19 mouse cellular contexts compared by ENCODE assay signal in the genomic region with DNA sequence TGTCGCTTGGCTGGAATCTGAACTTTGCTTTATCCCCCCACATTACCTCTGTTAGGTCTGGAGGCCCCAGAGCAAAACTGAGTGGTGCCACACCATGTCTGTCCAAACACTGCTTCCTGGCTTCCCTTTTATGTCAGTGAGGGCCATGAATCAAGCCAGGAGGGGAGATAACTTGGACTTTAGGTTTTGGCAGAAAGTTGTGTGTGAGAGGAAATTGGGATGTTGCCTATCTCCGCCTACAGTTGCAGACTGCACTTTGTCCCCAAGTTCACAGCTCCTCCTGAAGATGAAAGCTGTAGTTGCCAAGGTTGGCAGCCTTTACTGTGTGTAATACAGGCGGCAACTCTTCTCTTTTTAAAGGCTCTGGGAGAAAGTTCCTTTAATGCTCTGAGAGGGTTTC. TPM values are rescaled to one million over a fixed set of nuclear protein-coding genes. Genes with fewer than 3 reads are reported as not detected.
DNase-seq lines count a peak whose midpoint lies in the region; ATAC-seq and TF ChIP-seq lines count a peak whose summit lies in the region.
"Had no signal": no experiment of that assay in that cellular context is flagged by ENCODE, and none has a peak within 500 bp of the region (broad histone marks: within the 10 kb centered on the region; RNA-seq: fewer than 3 reads in every experiment).

No protein-coding gene starts in this region.

- ATAC-seq in intestine, postnatal 0 days = no peak
- ATAC-seq in liver, embryonic 16.5 days (ENCODE audit: low read depth) = peak; percentile 47; the same call in 1 of the 2 replicates
- ATAC-seq in erythroblast, adult 5-6 weeks (replicated peaks; ENCODE audit: low FRiP score, poor library complexity, severe bottlenecking) = no peak
- ATAC-seq: CD4-positive, CD25-positive, alpha-beta regulatory T cell, adult 4 months; forebrain, embryonic 14.5 days; midbrain, embryonic 13.5 days had no signal

- peak overlapping the region; percentile 88 for H3K27ac ChIP-seq in liver, adult 2 months (replicated peaks; ENCODE audit: insufficient read depth, low read depth, low read length)
- 0 out of 2 replicates have a peak overlapping the region, but pooled peaks have one; percentile 0 for H3K27ac ChIP-seq in intestine, postnatal 0 days (ENCODE audit: low read depth, low read length)
- H3K27ac ChIP-seq in liver, embryonic 16.5 days (ENCODE audit: low read length) = peak overlapping the region; percentile 16; the same call in 1 of the 2 replicates
- H3K27ac ChIP-seq: heart, embryonic 15.5 days; hindbrain, embryonic 15.5 days; limb, embryonic 12.5 days; midbrain, embryonic 13.5 days had no signal

- intact Hi-C loops in heart, postnatal 36 days (cut with DNase I) = no loop called here

- H3K4me2 ChIP-seq in intestine, postnatal 0 days (replicated peaks; ENCODE audit: low read depth) = no peak overlapping the region
- H3K4me2 ChIP-seq in liver, embryonic 16.5 days (ENCODE audit: low read depth, low read length) = no peak overlapping the region
- H3K4me2 ChIP-seq: heart, embryonic 15.5 days; hindbrain, embryonic 15.5 days; limb, embryonic 12.5 days; midbrain, embryonic 13.5 days had no signal

- no peak for TF ChIP-seq POLR2A in liver, adult 2 months (IDR thresholded peaks at IDR 0.05; ENCODE audit: extremely low read depth, insufficient read depth, low read length)

- 0 out of 2 replicates have a peak overlapping the region, but pooled peaks have one; percentile 9 for H3K9ac ChIP-seq in liver, adult 2 months (ENCODE audit: low read depth, low read length)
- H3K9ac ChIP-seq in intestine, postnatal 0 days (ENCODE audit: low read depth, low read length) = no peak overlapping the region
- H3K9ac ChIP-seq in liver, embryonic 16.5 days (ENCODE audit: low read depth, low read length) = no peak overlapping the region
- H3K9ac ChIP-seq: heart, embryonic 15.5 days; hindbrain, embryonic 15.5 days; limb, embryonic 12.5 days; midbrain, embryonic 13.5 days had no signal

- WGBS in liver, adult 2 months = 10% methylated on average over 3 of the region's 3 CpGs
- WGBS in intestine, postnatal 0 days = 36% methylated on average over 3 of the region's 3 CpGs
- WGBS in liver, embryonic 16.5 days (ENCODE audit: insufficient replicate concordance) = 66% methylated on average over 3 of the region's 3 CpGs

- peaks cover 31% of the 10 kb centered on the region; the same call in 1 of the 2 replicates for H3K79me2 ChIP-seq in liver, adult 2 months (ENCODE audit: control insufficient read depth, insufficient read depth, low read length)

- H3K4me1 ChIP-seq in liver, adult 2 months (ENCODE audit: control insufficient read depth, insufficient read depth, low read length) = peaks cover 53% of the 10 kb centered on the region
- H3K4me1 ChIP-seq in intestine, postnatal 0 days (replicated peaks; ENCODE audit: control insufficient read depth, insufficient read depth, low read length) = 0 out of 2 replicates have a peak, but pooled peaks cover 13% of the 10 kb centered on the region
- H3K4me1 ChIP-seq in liver, embryonic 16.5 days (ENCODE audit: control insufficient read depth, low read depth, low read length) = peaks cover 23% of the 10 kb centered on the region
- H3K4me1 ChIP-seq: hindbrain, embryonic 15.5 days; midbrain, embryonic 13.5 days had no signal

- TF ChIP-seq CTCF in liver, adult 2 months (IDR thresholded peaks at IDR 0.05; ENCODE audit: low read depth, low read length) = no peak
- TF ChIP-seq CTCF in intestine, postnatal 0 days (IDR thresholded peaks at IDR 0.05; ENCODE audit: low read depth) = no peak

- peaks cover 59% of the 10 kb centered on the region for H3K36me3 ChIP-seq in liver, adult 2 months (ENCODE audit: control insufficient read depth, insufficient read depth, low read length)
- H3K36me3 ChIP-seq in intestine, postnatal 0 days (ENCODE audit: control insufficient read depth, insufficient read depth) = peaks cover 54% of the 10 kb centered on the region
- peaks cover 18% of the 10 kb centered on the region for H3K36me3 ChIP-seq in liver, embryonic 16.5 days (ENCODE audit: control insufficient read depth, insufficient read depth)

- no peaks in the 10 kb centered on the region for H3K9me3 ChIP-seq in intestine, postnatal 0 days (ENCODE audit: control insufficient read depth)
- no peaks in the 10 kb centered on the region for H3K9me3 ChIP-seq in liver, embryonic 16.5 days (replicated peaks; ENCODE audit: control insufficient read depth, low read length)
- H3K9me3 ChIP-seq: heart, embryonic 15.5 days; hindbrain, embryonic 15.5 days; limb, embryonic 12.5 days; midbrain, embryonic 13.5 days had no signal

- H3K4me3 ChIP-seq in liver, adult 2 months (ENCODE audit: insufficient read depth, low read depth, low read length) = no peak overlapping the region
- H3K4me3 ChIP-seq in intestine, postnatal 0 days (ENCODE audit: low read depth, low read length) = no peak overlapping the region
- H3K4me3 ChIP-seq in liver, embryonic 16.5 days (ENCODE audit: low read depth, low read length) = no peak overlapping the region
- H3K4me3 ChIP-seq: heart, embryonic 15.5 days; hindbrain, embryonic 15.5 days; limb, embryonic 12.5 days; midbrain, embryonic 13.5 days had no signal

- peak; percentile 52 for DNase-seq in adrenal gland, postnatal 14 days
- no peak for DNase-seq in adrenal gland, postnatal 25 days
- peak; percentile 100 for DNase-seq in liver, adult 2 months (ENCODE audit: extremely low read depth, low read depth, low spot score)
- no peak for DNase-seq in liver
- no peak for DNase-seq in heart, postnatal 36 days
- DNase-seq: cerebellum, adult 9-10 months; heart, postnatal 4 days; lung, adult 2 months; lung, postnatal 14 days; thymus, postnatal 25 days had no signal

- no peaks in the 10 kb centered on the region for H3K27me3 ChIP-seq in liver, adult 2 months (ENCODE audit: control insufficient read depth, insufficient read depth, low read length)
- no peaks in the 10 kb centered on the region for H3K27me3 ChIP-seq in intestine, postnatal 0 days (replicated peaks; ENCODE audit: control insufficient read depth, insufficient read depth, low read length)
- H3K27me3 ChIP-seq in liver, embryonic 16.5 days (ENCODE audit: control insufficient read depth, insufficient read depth, low read depth, low read length) = no peaks in the 10 kb centered on the region
- H3K27me3 ChIP-seq: heart, embryonic 15.5 days; hindbrain, embryonic 15.5 days; limb, embryonic 12.5 days; midbrain, embryonic 13.5 days had no signal

RNA-seq across cellular contexts. Expression of a gene that starts 9.0 kb away (rescaled TPM):
- total RNA-seq in adrenal gland, postnatal 14 days (2021) = 175 and 204 TPM in 2 replicates
- total RNA-seq in adrenal gland, postnatal 25 days (2021) = 121 and 128 TPM in 2 replicates
- 194 and 232 TPM in 2 replicates for total RNA-seq in liver, adult 2 months (2014; rRNA removed)
- polyA plus RNA-seq in liver, adult 2 months (2012; rRNA removed) = 140 and 156 TPM in 2 replicates
- 538 and 552 TPM in 2 replicates for polyA plus RNA-seq in intestine, postnatal 0 days (2015; fragmentation: Nextera tagmentation; extraction: Ambion mirVana)
- polyA plus RNA-seq in liver, embryonic 16.5 days (2015; fragmentation: Nextera tagmentation; extraction: Ambion mirVana) = 106 and 116 TPM in 2 replicates
- total RNA-seq in erythroblast, adult 5-6 weeks (2015; ENCODE audit: low replicate concordance) = 15.4 and 25.7 TPM in 2 replicates
- total RNA-seq in erythroblast, adult 5-6 weeks (2017; ENCODE audit: low replicate concordance) = 28.7 and 31.4 TPM in 2 replicates
- total RNA-seq in heart, postnatal 36 days (2021) = 10 to 100 TPM; 67.6 to 71.0 TPM

RNA-seq across cellular contexts. Expression of a gene that starts 38.5 kb away (rescaled TPM):
- 34.1 and 41.8 TPM in 2 replicates for total RNA-seq in adrenal gland, postnatal 14 days (2021)
- total RNA-seq in adrenal gland, postnatal 25 days (2021) = 36.0 and 44.8 TPM in 2 replicates
- total RNA-seq in liver, adult 2 months (2014; rRNA removed) = 5.4 and 5.7 TPM in 2 replicates
- polyA plus RNA-seq in liver, adult 2 months (2012; rRNA removed) = 0.81 and 1.7 TPM in 2 replicates
- 13.1 and 13.3 TPM in 2 replicates for polyA plus RNA-seq in intestine, postnatal 0 days (2015; fragmentation: Nextera tagmentation; extraction: Ambion mirVana)
- 0.71 and 0.76 TPM in 2 replicates for polyA plus RNA-seq in liver, embryonic 16.5 days (2015; fragmentation: Nextera tagmentation; extraction: Ambion mirVana)
- not detected in 2 replicates for total RNA-seq in erythroblast, adult 5-6 weeks (2015; ENCODE audit: low replicate concordance)
- 0.85 TPM in 1 of 2 replicates, not detected in the other for total RNA-seq in erythroblast, adult 5-6 weeks (2017; ENCODE audit: low replicate concordance)
- total RNA-seq in heart, postnatal 36 days (2021) = 1 to 10 TPM; 2.4 to 3.0 TPM

RNA-seq across cellular contexts. Expression of a gene that starts 57.3 kb away (rescaled TPM):
- 23.8 and 25.9 TPM in 2 replicates for total RNA-seq in adrenal gland, postnatal 14 days (2021)
- 20.5 and 29.8 TPM in 2 replicates for total RNA-seq in adrenal gland, postnatal 25 days (2021)
- 35.0 and 46.2 TPM in 2 replicates for total RNA-seq in liver, adult 2 months (2014; rRNA removed)
- polyA plus RNA-seq in liver, adult 2 months (2012; rRNA removed) = 44.0 and 49.1 TPM in 2 replicates
- polyA plus RNA-seq in intestine, postnatal 0 days (2015; fragmentation: Nextera tagmentation; extraction: Ambion mirVana) = 11.0 and 12.2 TPM in 2 replicates
- 3.9 and 4.4 TPM in 2 replicates for polyA plus RNA-seq in liver, embryonic 16.5 days (2015; fragmentation: Nextera tagmentation; extraction: Ambion mirVana)
- total RNA-seq in erythroblast, adult 5-6 weeks (2015; ENCODE audit: low replicate concordance) = 9.6 and 12.5 TPM in 2 replicates
- 19.2 and 30.5 TPM in 2 replicates for total RNA-seq in erythroblast, adult 5-6 weeks (2017; ENCODE audit: low replicate concordance)
- 10 to 100 TPM; 24.3 to 27.2 TPM for total RNA-seq in heart, postnatal 36 days (2021)

Comparison
In these comparisons a context has a peak if more than half of its experiments do, and no peak if none do; other contexts are left out.
1. DNase-seq: peak in adrenal gland, postnatal 14 days (single experiment) and liver, adult 2 months (single experiment); none in adrenal gland, postnatal 25 days (single experiment), liver (single experiment) and heart, postnatal 36 days (0 of 2).
2. H3K27ac ChIP-seq: peak in every context shown above with its lines; median percentile 88 in liver, adult 2 months; 16 in liver, embryonic 16.5 days; 0 in intestine, postnatal 0 days.